Mouse (Mus musculus) heart, embryonic 13.5 days (tissue): Measurements from ENCODE around the gene Rpl18a. TPM values are rescaled to one million over a fixed set of nuclear protein-coding genes. Genes with fewer than 3 reads are reported as not detected.
A peak's percentile ranks its signal among the peaks of the same experiment; 100 is the strongest.

Experiments
- ATAC-seq: fragments of 200-750 bp; cut with Nextera tagmentation; 2 replicates; pipeline ENCODE4 v1.8.0; 2017; ENCODE audit warnings: moderate TSS enrichment; ENCODE audit not compliant: insufficient number of reproducible peaks, low FRiP score, low TSS enrichment; ENCODE audit errors: extremely low read depth
- H3K27ac ChIP-seq: fragments of 300-500 bp; sonication (generic); replicated peaks from 2 replicates; pipeline ENCODE4 v1.5.1; 2015; ENCODE audit warnings: moderate library complexity, mild to moderate bottlenecking, inconsistent platforms
- H3K27me3 ChIP-seq: fragments of 300-500 bp; sonication (generic); replicated peaks from 2 replicates; pipeline ENCODE4 v1.6.1; 2015; ENCODE audit warnings: mild to moderate bottlenecking, inconsistent platforms
- H3K36me3 ChIP-seq: fragments of 300-500 bp; sonication (generic); 2 replicates; pipeline ENCODE4 v1.6.1; 2015; ENCODE audit warnings: mild to moderate bottlenecking, inconsistent platforms
- H3K4me1 ChIP-seq: fragments of 300-500 bp; sonication (generic); 2 replicates; pipeline ENCODE4 v1.6.1; 2015; ENCODE audit warnings: inconsistent platforms
- H3K4me2 ChIP-seq: fragments of 300-500 bp; sonication (generic); 2 replicates; pipeline ENCODE4 v1.6.1; 2015; ENCODE audit warnings: inconsistent platforms, mild to moderate bottlenecking, moderate library complexity
- H3K4me3 ChIP-seq: fragments of 300-500 bp; sonication (generic); 2 replicates; pipeline ENCODE4 v1.5.1; 2015; ENCODE audit warnings: moderate library complexity, mild to moderate bottlenecking, inconsistent platforms
- H3K9ac ChIP-seq: fragments of 300-500 bp; sonication (generic); 2 replicates; pipeline ENCODE4 v1.6.1; 2015; ENCODE audit warnings: inconsistent platforms, mild to moderate bottlenecking, moderate library complexity
- H3K9me3 ChIP-seq: fragments of 300-500 bp; sonication (generic); 2 replicates; pipeline ENCODE4 v1.6.1; 2016; ENCODE audit warnings: inconsistent platforms
- WGBS: fragments of 180-500 bp; shearing (Covaris S2); methylation state at CpG from one replicate; pipeline ENCODE4 v1.1.7; 2015; ENCODE audit warnings: mixed read lengths; 5-methylcytosine and 5-hydroxymethylcytosine counted together
- microRNA counts: library from miRNA; unstranded; fragments of <30 nt; microRNA quantifications from one replicate; lab custom pipeline; 2016
- microRNA-seq: library from miRNA; unstranded; fragments of <30 nt; microRNA quantifications from one replicate; pipeline ENCODE4, GENCODE M21; 2016
- polyA plus RNA-seq: library from polyadenylated mRNA; unstranded; fragments of >200 nt; fragmentation: Nextera tagmentation; extraction: Ambion mirVana; gene quantifications from 2 replicates; pipeline ENCODE4 v1.2.1, GENCODE M21; 2015

Rpl18a gene
- polyA plus RNA-seq, 1 experiment from 2014 or later, result 3,040 TPM

DNA sequence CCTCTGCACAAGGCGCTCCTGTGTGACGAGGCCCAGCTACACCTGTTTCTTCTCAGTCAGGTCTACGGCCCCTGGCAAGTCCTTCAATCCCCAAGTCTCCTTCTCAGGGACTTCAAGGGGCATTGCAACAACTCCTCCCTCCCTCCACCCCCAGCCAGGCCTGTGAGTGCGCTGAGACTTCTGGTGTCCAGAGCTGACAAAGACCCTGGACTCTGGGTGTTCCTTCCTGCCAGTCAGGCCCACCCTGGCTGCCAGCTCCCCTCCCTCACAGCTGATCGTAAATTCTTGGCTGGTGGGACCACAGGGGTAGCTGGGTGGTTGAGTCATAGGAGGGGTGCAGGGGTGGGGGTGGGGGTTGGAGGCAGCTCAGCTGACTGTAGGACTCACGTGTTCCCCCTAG, 45.4 kb downstream of the Rpl18a start:
- Histone ChIP-seq H3K27ac (no peak overlapping the region), H3K9me3 (no peaks in the 10 kb centered on the region), H3K4me1 (peaks cover 6% of the 10 kb centered on the region), H3K4me3 (no peak overlapping the region), H3K36me3 (no peaks in the 10 kb centered on the region), H3K27me3 (peaks cover 70% of the 10 kb centered on the region), H3K4me2 (no peak overlapping the region), H3K9ac (peak overlapping the region; percentile 28; the same call in 1 of the 2 replicates)
- ATAC-seq, result no peak
- 45% methylated on average over 6 of the region's 6 CpGs for WGBS

DNA sequence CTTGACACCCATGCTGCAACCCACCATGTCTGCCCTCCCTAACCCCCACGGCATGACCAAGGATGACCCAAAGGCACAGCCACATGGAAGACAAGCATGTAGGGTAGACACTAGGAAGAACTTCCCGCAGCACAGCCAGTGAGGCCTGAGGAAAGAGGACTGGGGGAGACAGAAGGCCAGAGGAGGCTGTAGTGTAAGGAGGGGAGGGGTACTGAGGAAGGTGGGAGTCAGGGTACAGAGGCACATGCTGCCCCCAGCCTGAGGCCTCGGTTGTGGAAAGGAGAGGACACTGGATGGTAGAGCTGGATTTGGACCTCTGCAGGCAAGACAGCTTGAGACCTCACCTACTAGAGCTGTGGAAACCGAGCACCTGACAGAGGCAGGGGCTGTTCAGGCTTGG, 46.3 kb downstream of the Rpl18a start:
- H3K4me3 ChIP-seq, result no peak overlapping the region

DNA sequence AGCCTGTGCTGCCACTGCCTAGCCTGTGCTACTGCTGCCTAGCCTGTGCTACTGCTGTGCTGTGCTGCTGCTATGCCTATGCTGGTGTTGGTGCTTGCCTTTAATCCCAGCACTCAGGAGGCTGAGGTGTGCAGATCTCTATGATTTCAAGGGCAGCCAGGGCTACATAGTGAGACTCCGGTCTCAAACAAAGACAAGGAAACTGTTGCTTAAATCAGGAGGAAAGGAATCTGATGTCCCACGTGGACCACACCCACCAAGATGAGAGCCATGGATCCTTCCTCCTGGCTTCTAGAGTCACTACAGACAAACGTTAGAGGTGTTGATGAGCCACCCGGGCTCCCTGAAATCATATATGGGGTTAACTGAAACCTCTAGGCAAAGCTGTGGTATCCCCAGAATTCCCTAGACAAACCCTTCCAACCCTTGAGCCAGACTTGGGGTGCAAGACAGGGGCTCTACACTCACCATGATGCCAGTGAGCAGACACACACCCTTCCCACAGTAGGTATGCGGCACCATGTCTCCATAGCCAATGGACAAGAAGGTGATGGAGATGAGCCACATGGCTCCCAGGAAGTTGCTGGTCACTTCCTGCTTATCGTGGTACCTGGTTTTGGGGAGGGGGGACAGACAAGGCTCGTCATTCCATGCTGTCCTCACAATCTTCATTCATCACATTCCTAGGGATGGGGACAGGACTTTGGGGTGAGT, 46.9 kb downstream of the Rpl18a start:
- H3K27ac ChIP-seq, result no peak overlapping the region

More for the DNA sequence above, 46.3 kb downstream of the Rpl18a start:
- no peaks in the 10 kb centered on the region for H3K9me3 ChIP-seq
- 73% methylated on average over 4 of the region's 4 CpGs for WGBS
- H3K4me2 ChIP-seq, result no peak overlapping the region
- no peak for ATAC-seq
- no peak overlapping the region for H3K9ac ChIP-seq
- H3K4me1 ChIP-seq, result no peaks in the 10 kb centered on the region
- no peak overlapping the region for H3K27ac ChIP-seq
- H3K36me3 ChIP-seq, result no peaks in the 10 kb centered on the region
- peaks cover 70% of the 10 kb centered on the region for H3K27me3 ChIP-seq

DNA sequence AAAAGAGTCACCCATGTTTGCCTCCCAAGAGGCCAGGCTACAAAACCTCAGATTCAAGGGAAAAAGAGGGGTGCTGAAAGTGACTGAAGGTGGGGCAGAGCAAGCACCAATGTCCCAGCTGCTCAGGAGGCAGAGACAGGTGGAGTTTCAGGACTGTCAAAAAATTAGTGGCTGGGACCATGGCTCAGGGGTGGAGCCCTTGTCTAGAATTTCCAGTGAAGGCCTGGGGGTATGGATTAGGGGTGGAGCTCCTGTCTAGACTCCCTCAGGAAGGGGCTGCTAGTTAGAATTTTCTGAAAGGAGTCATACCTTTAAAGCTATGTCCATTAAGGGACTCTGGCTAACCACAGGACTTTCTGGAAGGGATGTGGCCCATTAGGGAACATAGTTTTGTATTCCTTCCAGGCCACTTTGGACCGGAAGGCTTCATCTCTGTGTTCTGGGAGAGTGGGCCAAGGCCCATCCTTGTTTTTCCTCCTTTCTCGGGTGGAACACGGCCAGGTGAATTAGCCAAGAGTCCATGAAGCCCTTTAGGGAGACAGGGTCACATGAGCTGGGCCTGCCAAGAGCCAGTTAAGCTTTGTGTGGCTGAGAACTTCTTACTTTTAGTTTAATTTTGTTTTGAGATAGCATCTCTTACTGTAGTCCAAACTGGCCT, 47.8 kb downstream of the Rpl18a start:
- no peak overlapping the region for H3K4me2 ChIP-seq
- H3K4me3 ChIP-seq, result no peak overlapping the region
- no peak overlapping the region for H3K9ac ChIP-seq
- H3K36me3 ChIP-seq, result no peaks in the 10 kb centered on the region
- H3K9me3 ChIP-seq, result no peaks in the 10 kb centered on the region
- no peaks in the 10 kb centered on the region for H3K4me1 ChIP-seq
- peaks cover 56% of the 10 kb centered on the region for H3K27me3 ChIP-seq
- no peak overlapping the region for H3K27ac ChIP-seq
- WGBS, result 76% methylated on average over 3 of the region's 3 CpGs
- ATAC-seq, result no peak

More for the DNA sequence above, 46.9 kb downstream of the Rpl18a start:
- peaks cover 65% of the 10 kb centered on the region for H3K27me3 ChIP-seq
- H3K4me1 ChIP-seq, result no peaks in the 10 kb centered on the region
- no peak overlapping the region for H3K4me2 ChIP-seq
- H3K9me3 ChIP-seq, result no peaks in the 10 kb centered on the region
- no peak overlapping the region for H3K4me3 ChIP-seq
- H3K36me3 ChIP-seq, result no peaks in the 10 kb centered on the region
- WGBS, result 64% methylated on average over 7 of the region's 7 CpGs
- no peak overlapping the region for H3K9ac ChIP-seq
- ATAC-seq, result no peak

DNA sequence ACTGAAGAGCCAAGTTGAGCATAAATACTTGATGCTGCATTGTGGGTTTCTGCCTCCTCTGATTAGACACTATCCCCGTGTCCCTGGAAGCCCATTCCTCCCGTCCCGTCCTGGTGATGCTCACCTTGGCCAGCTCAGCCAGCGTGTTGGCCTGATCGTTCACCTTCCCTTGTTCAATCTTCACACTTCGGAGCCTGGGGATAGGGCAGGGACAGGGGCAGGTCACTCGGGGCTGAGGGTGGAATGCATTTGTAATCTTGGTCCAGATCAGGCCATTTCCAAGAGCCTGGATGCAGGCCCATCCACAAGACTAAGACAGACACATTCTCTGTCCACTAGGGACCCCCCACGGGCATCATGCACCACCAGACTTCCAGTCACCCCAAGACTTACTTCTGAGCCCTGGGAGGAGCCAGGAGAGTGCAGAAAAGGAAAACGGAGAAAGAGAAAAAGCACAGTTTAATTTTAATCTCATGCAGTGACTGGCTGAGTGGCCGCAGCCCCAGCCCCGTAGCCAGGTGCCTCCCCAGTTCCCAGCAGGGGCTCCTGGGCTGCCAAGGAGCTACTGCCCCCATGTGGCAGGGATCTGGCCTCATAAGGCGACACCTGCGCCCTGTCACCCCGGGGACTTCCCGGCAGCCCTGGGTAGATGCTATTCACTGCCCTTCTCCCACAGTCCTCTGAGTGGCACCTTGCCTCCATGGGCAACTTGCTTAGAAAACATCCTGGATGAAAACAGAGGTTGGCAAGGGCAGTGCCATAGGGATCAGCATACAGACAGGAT, 50.6 kb downstream of the Rpl18a start:
- Histone ChIP-seq H3K4me2 (no peak overlapping the region), H3K36me3 (no peaks in the 10 kb centered on the region), H3K9ac (no peak overlapping the region), H3K4me1 (0 out of 2 replicates have a peak, but pooled peaks cover 2% of the 10 kb centered on the region), H3K27ac (no peak overlapping the region), H3K27me3 (peaks cover 70% of the 10 kb centered on the region), H3K9me3 (no peaks in the 10 kb centered on the region), H3K4me3 (no peak overlapping the region)
- no peak for ATAC-seq
- 49% methylated on average over 15 of the region's 15 CpGs for WGBS

DNA sequence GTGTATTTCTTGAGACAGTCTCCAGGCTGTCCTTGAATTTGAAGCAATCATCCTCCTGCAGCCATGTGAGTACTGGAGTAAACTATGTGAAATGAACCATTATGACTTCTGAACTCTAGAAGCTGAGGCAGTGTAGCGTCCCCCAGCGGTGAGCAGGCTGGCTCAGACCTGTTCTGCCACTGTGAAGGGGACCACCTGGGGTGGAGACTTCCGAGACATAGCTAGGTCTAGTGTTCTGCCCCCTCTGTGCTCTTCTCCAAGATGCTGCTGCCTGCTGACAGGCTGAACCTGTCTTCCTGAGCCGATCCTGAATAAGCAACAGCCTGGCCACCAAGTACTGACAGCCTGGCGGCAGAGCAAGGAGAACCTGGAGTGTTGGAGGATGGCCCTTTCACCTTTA, 52.1 kb downstream of the Rpl18a start:
- no peaks in the 10 kb centered on the region for H3K9me3 ChIP-seq
- H3K4me2 ChIP-seq, result no peak overlapping the region
- H3K27me3 ChIP-seq, result peaks cover 63% of the 10 kb centered on the region
- WGBS, result 41% methylated on average over 5 of the region's 5 CpGs
- no peak overlapping the region for H3K4me3 ChIP-seq
- no peak for ATAC-seq
- H3K36me3 ChIP-seq, result no peaks in the 10 kb centered on the region
- peaks cover 13% of the 10 kb centered on the region for H3K4me1 ChIP-seq
- no peak overlapping the region for H3K27ac ChIP-seq
- no peak overlapping the region for H3K9ac ChIP-seq

MicroRNAs within 50 kb of the gene (microRNA counts, 519-probe panel; counts per million panel counts)
- 209 counts per million, percentile 61 among the panel's probes with 10 or more counts for microRNA mmu-miR-1969 (lab: Ali Mortazavi, UCI)

Small RNA genes lying within 50 kb of the gene (microRNA-seq; reads per million reads assigned to microRNA genes)
- gene Mir1969, result 4.5 reads per million, percentile 19 among the genes with 10 or more reads in this experiment
- gene Mir7067, result not detected

Other genes starting within 250 kb of the Rpl18a start
- 33.7 and 37.3 TPM in 2 replicates for gene Pgpep1, start 237.0 kb downstream of the Rpl18a start, polyA plus RNA-seq
- 269 and 297 TPM in 2 replicates for gene Lsm4, start 224.2 kb downstream of the Rpl18a start, polyA plus RNA-seq
- 68.6 and 76.9 TPM in 2 replicates for gene Jund, start 198.5 kb downstream of the Rpl18a start, polyA plus RNA-seq
- not detected in 2 replicates for gene Iqcn, start 194.0 kb downstream of the Rpl18a start, polyA plus RNA-seq
- not detected in 2 replicates for gene Gm3336, start 178.9 kb downstream of the Rpl18a start, polyA plus RNA-seq
- 0.14 TPM in 1 of 2 replicates, not detected in the other for gene Pde4c, start 173.7 kb downstream of the Rpl18a start, polyA plus RNA-seq
- 17.4 and 23.2 TPM in 2 replicates for gene Rab3a, start 142.7 kb downstream of the Rpl18a start, polyA plus RNA-seq
- 41.6 and 48.4 TPM in 2 replicates for gene Mpv17l2, start 136.5 kb downstream of the Rpl18a start, polyA plus RNA-seq
- gene Pik3r2, start 120.7 kb downstream of the Rpl18a start, polyA plus RNA-seq, result 34.9 and 36.5 TPM in 2 replicates
- 5.6 and 6.7 TPM in 2 replicates for gene Mast3, start 92.4 kb downstream of the Rpl18a start, polyA plus RNA-seq
- gene Il12rb1, start 89.0 kb downstream of the Rpl18a start, polyA plus RNA-seq, result not detected in 2 replicates
- gene Arrdc2, start 57.7 kb downstream of the Rpl18a start, polyA plus RNA-seq, result 1.9 and 2.4 TPM in 2 replicates
- 1.5 TPM in 2 replicates for gene Kcnn1, start 34.2 kb downstream of the Rpl18a start, polyA plus RNA-seq
- 88.5 and 89.0 TPM in 2 replicates for gene Ccdc124, start 23.5 kb downstream of the Rpl18a start, polyA plus RNA-seq
- gene Slc5a5, start 4.7 kb downstream of the Rpl18a start, polyA plus RNA-seq, result 0.06 and 0.09 TPM in 2 replicates
- gene Map1s, start 8.5 kb upstream of the Rpl18a start, polyA plus RNA-seq, result 32.5 and 35.0 TPM in 2 replicates